Mouse (Mus musculus) B cell, adult 2 months (primary cell): Measurements from ENCODE around the gene Mtss1l.

Experiments used
- DNase-seq, 2 experiments: peaks; one replicate each; pipeline ENCODE4 v3.0.0; 2022

Mtss1l gene

DNA sequence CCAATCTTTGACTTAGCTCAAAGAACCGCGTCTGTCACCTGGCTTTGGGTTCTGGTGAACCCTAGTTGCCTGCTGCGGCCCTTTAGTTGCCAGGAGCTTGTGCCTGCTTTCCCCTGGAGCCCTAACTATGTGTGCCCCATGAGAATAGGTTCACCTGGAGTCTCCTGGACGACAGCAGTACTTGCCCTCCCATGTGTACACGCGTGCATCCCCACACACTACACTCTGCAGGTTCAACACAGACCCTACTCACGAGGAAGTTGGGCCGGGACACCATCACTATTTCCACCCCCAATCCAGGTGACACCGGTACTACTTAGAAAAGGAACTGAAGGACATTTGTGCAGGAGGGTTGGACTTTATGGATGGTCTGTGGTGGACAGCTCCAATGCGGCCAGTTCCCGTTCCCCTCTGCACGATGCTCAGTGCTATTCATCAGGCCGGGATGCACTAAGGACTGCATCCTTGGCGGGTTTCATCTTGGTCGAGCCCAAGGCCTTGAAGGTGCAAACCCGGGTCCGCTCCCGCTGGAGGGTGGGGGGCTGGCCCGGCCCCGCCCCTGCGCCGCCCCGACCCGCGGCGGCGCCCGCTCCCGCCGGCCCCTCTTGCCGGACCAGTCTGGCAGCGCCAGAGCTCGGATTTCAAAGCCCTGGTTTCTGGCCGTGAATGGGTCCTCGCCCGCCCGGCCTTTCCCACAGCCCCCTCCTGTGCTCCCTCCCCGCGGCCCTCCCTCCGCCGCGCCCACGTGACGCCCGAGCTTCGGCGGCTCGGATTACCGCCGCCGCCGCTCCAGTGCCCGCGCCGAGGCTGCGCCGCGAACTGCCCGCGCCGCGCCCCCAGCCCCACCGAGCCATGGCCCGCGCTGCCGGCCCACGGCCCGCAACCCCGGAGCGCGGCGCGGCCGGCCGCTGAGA, at the start of gene Mtss1l:
Gene Mtss1l (plus strand): TSS at position 792 of the 914 bp plus-strand sequence.
- DNase-seq, result no peak

DNA sequence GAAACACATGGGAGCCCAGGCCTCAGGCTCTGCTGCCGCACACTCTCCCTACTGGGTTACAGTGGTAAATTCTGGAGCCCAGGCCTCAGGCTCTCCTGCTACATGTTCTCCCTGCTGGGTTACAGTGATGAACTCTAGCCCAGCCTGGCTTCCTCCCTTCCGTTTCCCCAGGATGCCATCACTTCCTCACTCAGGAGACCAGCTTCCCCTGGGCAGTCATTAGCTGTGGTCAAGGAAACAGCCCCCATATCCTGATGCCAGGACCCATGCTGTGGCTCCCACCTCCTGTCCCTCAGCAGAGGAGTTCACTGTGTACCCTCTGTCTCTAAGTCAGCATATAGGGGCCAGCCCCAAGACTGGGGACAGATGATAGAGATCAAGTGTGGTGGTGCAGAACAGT, 49.1 kb upstream of the Mtss1l start:
- DNase-seq, result no peak

DNA sequence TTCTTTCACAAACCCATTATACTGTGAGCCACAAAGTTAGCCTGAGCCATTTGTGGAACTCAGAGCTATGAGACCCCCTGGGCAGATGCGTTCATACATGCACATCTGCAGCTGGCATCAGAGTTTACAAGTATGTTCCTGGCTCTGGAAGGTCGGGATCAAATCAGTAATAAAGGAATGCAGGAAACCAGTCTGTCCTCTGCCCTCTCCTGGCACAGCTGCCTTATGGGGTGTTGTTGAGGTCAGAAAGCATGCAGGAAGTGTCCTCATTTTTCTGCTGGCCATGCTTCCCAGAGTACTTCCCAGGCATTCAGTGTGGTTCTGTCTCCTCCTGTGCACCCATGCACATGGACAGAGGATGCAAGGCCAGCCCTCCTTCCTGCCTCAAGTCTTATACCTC, 48.1 kb upstream of the Mtss1l start:
- DNase-seq, result no peak

DNA sequence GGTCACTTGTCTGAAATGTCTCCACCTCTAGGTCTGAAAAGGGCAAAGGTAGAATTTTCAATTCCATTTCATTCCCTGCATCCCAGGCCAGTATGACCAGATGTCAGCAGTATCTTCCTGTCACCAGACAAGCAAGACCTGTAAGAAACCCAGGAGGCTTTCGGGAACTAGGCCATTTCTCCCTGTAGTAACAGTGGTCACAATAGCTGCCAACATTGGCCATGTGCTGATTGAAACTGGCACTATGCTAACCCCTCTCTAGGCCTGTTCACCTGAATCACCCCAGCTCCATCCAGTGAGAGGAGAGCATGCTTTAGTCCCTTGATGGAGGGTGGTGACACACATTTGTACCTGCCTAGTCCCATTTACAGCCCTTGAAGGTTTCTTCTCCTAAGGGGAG, 46.7 kb upstream of the Mtss1l start:
- no peak for DNase-seq

DNA sequence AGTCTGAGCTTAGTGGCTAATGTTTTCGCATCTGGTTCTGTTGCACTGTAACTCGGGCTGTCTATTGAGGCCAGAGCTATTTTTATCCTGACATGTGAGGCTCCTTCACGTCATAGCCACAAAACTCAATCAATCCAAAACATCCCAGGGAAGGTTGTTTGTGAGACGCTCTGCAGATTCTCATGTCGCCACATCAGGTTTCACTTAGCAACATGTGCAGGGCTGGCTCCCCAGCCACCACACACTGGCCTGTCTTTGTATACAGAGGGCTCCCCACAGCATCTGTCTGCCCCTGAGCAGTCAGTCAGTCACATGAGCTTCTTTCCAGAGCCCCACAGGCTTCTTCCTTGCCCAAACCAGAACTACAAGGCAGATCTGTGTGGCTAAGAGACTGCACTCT, 44.6 kb upstream of the Mtss1l start:
- no peak for DNase-seq

DNA sequence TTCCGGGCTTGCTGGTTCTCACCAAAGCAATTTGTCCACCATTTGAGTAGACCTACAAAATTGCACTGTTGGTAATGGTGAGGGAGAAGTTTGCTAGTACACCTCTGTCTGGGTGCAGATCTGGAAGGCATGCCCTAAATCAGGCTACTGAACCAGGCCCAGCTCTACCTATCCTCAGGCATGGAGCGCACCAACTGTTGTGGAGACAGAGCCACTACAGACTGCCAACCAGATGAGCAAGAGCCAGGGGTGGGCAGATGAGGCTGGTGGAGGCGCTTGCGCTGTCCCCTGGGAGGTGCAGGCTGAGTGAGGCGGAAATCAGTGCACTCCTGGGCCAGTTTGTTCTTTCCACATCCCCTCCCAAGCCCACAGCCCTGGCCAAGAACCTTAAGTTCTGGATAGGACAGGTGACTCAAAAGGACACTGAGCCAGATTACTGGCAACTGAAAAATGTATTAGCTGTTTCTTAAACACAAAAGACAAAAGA, 44.1 kb upstream of the Mtss1l start:
- DNase-seq, result no peak

DNA sequence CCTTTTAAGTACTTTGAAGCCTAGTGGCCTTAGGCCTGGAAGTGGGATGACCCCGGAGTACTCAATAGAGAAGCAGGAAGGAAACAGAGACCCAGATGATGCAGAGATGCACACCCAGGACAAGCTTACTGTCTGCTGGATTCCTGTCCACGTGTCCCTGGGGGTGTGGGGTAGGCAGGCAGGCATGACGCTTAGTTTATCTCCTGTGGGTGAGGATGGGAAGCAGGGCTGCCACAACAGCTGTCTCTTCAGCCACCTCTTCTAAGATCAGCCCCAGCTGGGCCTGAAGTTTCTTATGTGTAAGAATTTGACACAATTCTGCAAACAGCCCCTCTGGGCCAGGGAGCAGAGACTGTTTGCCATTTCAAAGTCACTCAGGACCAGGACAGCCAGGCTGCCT, 42.3 kb upstream of the Mtss1l start:
- no peak for DNase-seq

DNA sequence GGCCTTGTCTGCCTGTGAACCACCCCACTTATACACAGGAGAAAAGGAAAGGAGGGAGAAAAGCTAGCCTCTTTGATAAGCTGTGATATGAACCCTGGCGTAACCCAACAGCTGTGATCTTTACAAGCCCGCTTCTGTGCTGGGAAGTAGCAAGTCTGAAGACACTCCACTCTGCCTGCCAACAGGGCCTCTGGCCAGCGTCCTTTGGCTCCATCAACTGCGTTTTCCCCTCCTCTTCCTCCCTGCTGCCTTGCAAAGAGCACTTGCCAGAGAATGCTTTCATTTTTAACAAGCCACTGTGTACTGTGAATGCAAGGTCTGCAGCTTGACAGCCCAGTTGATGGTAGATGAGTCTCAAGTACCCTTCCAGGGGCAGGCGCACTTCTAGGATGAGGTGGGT, 33.5 kb upstream of the Mtss1l start:
- no peak for DNase-seq

DNA sequence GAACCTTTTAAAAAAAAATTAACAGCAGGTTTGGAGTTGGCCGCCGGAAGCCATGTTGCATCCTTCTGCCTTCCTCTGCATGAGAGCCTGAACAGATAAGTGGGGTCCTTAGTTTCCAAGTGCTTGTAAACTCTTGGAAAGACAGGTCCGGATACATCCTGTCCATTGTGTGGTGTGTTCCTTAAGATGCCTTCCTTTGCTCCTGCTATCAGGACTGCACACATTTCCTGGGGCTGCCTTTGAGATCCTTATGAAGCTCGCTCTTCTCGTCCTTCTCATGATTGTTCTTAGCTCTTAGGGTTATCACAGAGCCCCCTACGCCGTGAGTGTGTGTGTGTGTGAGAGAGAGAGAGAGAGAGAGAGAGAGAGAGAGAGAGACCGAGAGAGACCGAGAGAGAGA, 31.3 kb upstream of the Mtss1l start:
- no peak for DNase-seq

DNA sequence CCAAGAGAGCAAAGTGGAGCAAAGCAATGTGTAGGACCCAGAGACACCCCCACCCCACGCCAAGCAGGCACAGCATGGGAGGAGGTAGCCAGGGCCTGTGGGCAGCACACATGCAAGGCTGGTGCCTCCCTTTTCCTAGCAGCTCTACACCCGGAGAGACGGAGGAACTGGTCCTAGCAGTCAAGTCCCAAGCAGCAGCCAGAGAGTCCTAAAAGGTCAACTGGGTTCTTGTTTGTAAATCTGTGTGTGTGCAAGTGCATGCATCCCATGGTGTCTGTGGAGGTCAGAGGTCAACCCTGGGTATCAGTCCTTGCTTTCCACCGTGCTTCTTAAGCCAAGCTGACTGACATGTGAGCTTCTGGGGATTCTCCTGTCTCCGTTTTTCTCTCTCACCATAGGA, 27.1 kb upstream of the Mtss1l start:
- no peak for DNase-seq

DNA sequence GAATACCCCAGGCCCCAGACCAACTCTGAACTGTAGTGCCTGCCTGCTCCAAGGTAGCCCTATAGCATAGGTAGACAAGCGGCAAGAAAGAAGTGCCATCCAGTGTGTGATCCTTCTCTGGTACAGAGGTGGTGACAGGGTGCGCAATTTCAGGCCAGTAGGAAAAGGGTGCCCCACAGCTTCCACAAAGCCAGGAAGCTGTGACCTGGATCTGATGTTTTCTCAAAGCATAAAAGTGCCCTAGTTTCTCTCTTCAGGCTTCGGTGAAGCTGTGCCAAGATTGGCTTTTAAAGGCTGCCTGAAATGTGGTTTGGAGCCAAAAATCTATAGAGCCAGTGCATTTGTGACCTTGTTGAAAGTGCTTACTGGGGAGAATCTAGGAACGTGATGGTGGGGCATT, 26.4 kb upstream of the Mtss1l start:
- DNase-seq, result no peak

DNA sequence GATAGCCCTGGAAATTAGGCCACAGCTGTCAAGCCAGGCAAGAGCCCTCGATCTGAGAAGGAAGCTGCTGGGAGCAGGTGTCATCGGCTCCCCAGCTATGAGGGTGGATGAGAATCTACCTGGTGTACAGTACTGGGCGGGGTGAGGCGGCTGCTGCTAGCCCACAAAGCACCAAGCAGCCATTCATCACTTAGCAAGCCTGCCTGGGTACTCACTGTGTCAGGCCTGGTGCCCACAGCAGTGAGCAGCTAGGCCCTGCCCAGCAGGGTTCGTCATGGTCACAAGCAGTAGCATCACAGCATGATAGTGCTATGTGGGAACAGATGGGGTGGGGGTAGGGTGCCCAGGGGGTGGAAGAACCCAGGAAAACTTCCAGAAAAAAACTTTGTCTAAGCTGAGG, 25.8 kb upstream of the Mtss1l start:
- no peak for DNase-seq

DNA sequence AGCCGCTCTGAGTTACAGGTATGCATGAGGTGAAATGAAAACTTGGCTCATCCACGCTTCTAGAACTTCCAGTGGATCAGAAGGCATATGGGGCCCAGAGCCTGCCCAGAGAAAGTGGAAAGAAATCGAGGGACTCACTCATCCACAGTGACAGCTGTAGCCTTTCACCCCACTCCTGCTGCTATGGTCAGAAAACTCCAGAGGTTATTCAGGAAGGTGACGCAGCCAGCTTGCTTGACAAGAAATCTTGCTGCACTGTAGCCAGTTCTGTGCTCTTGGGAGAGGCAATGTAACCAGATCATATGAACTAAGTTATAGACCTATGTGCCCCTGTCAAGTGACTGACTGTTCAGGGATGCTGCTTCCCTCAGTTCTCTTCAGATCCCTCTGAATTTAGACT, 25.2 kb upstream of the Mtss1l start:
- DNase-seq, result no peak

DNA sequence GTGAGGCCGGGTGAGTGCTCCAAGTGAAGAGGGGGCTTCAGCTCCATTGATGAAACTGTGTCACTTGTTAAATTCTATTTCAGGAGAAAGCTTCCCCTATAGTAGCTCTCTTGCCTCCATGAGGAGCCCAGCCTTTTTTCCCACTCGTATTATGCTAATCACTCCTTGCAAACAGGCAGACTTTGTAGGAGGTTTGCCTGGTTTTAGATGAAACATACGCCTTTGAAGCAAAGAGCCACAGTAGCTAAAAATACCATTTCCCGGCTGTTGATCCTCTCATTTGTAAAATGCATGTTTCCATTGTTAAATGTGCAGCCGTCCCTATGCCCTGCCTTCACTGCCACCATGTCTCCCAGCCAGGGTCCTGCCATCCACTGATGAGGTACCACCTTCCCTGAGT, 23.7 kb upstream of the Mtss1l start:
- no peak for DNase-seq

DNA sequence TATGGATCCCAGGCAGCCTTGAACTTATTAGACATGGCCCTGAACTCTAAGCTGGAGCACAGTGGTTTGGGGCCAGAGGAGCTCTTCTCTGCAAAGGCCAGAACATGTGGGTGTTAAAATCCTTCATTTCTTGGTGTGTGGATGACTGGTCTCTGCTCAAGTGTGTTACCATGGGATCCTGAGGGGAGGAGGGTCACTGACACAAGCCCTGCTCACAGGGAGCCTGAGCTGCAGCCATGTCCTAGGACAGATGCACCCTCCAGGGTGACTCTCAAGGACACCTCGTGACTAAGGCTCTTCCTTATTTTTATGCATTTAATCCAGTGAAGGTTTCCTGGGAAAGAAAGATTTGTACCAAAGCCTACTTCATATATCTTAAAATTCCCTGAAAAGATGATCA, 23.2 kb upstream of the Mtss1l start:
- DNase-seq, result no peak

DNA sequence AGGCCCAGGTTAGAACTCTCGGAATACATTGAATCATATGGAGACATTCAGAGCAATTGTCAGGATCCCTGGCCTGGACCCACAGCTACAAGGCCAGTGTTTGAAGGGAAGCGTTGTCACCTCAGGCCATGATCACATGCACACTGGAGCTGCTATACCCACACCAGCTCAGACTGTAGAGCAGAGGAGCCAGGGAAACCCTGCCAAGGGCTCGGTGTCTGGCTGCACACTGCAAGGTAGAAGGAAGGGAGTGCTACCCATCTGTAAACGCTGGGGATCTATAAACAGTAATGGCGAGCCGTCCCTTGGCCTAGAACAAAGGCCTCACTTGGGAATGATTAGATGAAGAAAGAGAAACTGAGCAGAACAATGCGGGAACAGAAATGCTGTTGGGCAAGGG, 21.8 kb upstream of the Mtss1l start:
- no peak for DNase-seq

DNA sequence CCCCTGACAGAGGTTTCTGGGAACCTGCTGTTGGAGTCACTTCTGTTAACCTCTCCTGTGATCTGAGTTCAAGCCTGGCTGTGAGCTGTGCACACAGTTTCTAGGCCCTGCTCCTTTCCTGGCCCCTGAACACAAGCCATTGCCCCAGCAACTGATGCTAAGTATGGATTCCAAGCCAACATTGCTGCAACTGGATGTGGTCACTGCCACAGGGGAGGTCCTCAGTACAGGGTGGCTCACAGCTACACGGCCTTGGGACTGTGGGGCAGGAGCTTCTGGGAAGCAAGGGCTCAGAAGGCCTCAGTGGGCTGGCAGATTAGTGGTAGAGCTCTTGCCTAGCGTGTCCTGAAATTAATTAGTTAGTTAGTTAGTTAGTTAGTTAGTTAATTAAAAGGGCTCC, 20.7 kb upstream of the Mtss1l start:
- no peak for DNase-seq

DNA sequence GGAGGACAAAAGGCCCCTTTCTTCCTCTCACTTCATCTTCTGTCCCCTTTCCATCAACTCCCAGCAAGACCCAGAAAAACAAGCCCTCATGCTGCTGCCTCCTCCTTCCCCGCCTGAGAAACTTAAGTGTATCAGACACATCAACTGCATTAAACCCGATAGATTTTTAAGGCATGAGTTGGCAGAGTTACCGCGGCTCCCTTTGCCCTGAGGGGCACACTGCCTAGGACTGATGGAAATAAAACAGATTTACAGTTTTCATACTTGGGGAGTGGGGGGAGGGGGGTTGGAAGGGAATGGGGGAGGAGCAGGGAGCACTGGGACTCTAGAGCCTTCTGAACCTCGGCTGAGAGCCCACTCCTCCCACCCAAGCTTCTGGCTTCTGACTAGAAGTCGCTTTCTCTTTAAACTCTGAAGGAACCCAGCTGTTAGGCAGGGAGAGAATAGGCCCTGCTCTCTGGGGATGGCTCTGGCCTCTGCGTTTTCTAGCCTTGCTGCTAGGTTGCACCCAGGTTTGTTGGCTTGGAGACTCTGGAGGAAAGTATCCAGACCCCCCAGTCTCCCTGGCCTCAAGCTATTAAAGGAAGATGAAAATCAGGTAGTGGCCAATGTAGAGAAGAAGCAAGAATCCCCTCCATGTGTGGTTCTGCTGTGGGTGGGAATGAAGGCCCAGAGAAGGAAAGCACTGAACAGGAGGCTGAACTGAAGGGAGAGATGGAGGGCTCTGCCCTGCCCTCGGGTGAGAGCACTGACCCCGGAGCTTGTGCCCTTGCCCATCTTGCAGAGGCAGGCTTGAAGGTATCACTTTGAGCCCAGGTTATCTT, 18.4 kb upstream of the Mtss1l start:
- DNase-seq, result no peak

DNA sequence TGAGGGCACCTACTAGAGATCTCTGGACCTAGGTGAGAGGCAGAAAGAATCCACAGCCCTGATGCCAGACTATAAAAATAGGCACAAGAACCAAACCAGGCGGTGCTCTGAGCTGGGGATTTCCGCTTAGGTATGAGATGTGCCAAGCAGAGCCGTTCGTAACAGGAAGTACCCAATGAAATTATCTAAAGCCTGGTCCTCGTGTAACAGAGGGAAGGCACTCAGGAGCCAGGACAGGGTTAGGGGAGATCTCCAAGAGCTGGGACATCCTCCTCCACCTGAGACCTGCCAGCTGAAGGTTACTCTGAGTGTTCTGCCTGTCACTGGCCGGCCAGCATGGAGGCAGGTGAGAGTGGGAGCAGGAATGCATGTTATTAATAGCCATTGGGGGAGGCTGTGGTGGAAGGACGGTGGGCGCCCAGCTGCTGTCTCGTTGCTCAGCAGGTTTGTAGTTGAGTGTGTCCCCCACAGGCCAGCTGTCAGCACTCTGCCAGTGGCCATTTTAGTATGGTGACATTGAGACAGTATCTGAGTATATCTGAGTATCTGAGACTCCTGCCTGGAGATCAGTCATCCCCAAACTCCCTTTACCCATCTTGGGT, 17.7 kb upstream of the Mtss1l start:
- no peak for DNase-seq

DNA sequence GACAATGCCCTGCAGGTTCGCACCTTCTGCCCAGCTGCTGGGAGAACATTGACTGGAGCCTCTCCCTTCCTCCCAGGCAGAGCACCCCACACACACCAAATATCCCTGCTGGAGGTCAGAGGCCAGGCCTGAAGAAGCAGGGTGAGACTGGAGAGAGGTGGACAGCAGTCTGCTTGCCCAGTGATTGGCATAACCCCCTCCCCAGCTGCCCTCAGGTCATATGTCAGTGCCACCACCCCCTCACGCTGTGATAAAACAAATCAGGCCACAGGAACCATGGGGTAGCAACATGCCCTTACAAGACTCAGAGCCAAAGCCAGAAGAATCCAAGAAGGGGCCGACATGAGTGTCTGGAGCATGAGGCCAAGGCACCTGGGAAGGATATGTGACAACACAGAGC, 17.2 kb upstream of the Mtss1l start:
- DNase-seq, result no peak

DNA sequence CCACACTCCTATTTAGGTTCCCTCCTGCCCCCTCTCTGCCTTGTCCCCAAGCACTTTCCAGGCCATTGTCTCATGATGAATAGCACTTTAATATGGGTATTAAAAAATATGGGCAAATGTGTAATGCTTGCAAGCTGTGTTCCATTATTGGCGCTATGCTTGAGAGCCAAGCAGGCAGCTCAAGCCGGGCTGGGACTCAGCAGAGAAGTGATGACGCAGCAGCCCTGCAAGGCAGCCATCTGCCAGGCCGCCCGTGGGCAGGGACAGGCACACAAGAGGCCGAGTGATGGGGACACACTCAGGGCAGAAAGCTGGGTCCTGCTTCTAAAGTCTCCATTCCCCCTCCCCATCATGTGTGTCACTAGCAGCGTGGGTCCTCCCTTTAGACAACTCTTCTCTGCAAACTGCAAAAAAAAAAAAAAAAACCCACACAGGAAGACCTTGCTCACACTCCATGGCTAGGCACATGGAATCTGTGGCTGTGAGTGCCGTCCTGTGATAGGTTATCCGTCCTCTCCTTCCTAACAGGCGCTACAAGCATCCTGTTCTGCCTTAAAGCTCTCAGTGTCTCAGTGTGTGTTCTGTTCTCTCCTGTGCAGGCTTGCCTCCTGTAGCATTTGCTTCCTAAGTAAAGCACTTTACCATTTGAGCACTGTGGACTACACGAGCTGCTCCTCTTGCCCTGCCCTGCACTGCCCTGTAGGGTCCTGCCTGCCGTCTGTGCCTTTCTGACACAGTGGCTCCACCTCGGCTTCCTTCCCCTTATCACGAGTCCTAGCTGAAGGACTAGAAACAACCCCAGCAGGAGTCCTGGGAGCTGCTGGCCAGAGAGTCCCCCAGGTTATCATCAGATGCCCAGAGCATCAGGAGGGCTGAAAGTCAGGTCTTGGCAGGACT, 15.6 kb upstream of the Mtss1l start:
- DNase-seq, result no peak

DNA sequence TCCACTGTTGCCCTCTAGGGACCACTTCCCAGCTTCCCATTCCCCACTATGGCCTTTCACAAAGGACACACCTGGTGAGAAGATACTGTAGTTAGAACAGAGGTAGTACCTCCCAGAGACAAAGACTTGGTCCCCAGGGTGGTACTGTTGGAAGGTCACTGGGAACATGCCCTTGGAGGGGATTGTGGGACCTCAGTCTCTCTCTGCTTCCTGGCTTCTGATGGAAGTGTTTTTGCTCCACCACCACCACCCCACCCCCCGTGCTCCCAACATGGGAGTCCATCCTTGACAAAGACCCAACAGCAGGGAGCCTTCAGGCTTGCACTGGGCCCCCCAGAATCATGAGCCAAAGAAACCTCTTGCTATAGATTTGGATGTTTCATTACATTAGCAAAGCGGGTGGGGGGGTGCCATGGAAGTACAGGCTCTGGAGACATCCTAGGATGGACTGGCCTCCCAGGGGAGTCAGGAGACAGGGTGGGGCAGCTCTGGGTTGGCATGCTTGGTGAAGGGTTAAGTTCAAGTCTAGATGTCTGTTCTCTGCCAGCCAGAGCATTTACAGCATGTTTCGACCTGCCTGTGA, 14.9 kb upstream of the Mtss1l start:
- DNase-seq, result no peak
